Mouse (Mus musculus): ENCODE results near the gene Topaz1.

GRCm38 (mm10) chr9:122807186-122807585, 60.0 kb downstream of the Topaz1 start:
- TF ChIP-seq POLR2A (IDR thresholded peaks at IDR 0.05; ENCODE audit: low read depth, low read length), result no peak
- TF ChIP-seq MAX (IDR thresholded peaks at IDR 0.05; ENCODE audit: low read length), result no peak
- no peak for TF ChIP-seq CTCF (conservative IDR thresholded peaks at IDR 0.05 in 1 of 2, IDR thresholded peaks at IDR 0.05 in 1 of 2; ENCODE audit: low read depth in 2 of 2, low read length in 2 of 2)
- TF ChIP-seq SMC3 (IDR thresholded peaks at IDR 0.05; ENCODE audit: low read depth, low read length), result no peak
- no peak for TF ChIP-seq POLR2AphosphoS2 (IDR thresholded peaks at IDR 0.05; ENCODE audit: low read depth, low read length)
- TF ChIP-seq ZNF384 (IDR thresholded peaks at IDR 0.05; ENCODE audit: low read depth, low read length), result no peak
- no peak for TF ChIP-seq ZMIZ1 (IDR thresholded peaks at IDR 0.05; ENCODE audit: low read depth, low read length)
- no peak for TF ChIP-seq ETS1 (conservative IDR thresholded peaks at IDR 0.05; ENCODE audit: low read depth, low read length)
- no peak for TF ChIP-seq USF1 (IDR thresholded peaks at IDR 0.05; ENCODE audit: low read depth, low read length)
- TF ChIP-seq MXI1 (IDR thresholded peaks at IDR 0.05; ENCODE audit: low read depth, low read length), result no peak
- TF ChIP-seq SIN3A (IDR thresholded peaks at IDR 0.05; ENCODE audit: low read length), result no peak
- TF ChIP-seq PAX5 (IDR thresholded peaks at IDR 0.05; ENCODE audit: low read length), result no peak
- no peak for TF ChIP-seq ZC3H11A (IDR thresholded peaks at IDR 0.05; ENCODE audit: low read depth, low read length)
- TF ChIP-seq MYC (IDR thresholded peaks at IDR 0.05; ENCODE audit: low read depth, low read length), result no peak

All from CH12.LX (cell line).